8 mouse cellular contexts compared by ENCODE assay signal in genomic region chr15:94520205-94520900, GRCm38 (mm10). TPM values are rescaled to one million over a fixed set of nuclear protein-coding genes. Genes with fewer than 3 reads are reported as not detected.
DNase-seq lines count a peak whose midpoint lies in the region; ATAC-seq and TF ChIP-seq lines count a peak whose summit lies in the region.

No protein-coding gene starts in this region.

- no peak for ATAC-seq in kidney, postnatal 0 days (replicated peaks; ENCODE audit: low FRiP score, low read depth)
- peak; percentile 68; the same call in 1 of the 2 replicates for ATAC-seq in lung, embryonic 14.5 days (ENCODE audit: insufficient read depth)
- peak; percentile 47; the same call in 1 of the 2 replicates for ATAC-seq in stomach, embryonic 16.5 days (ENCODE audit: insufficient read depth, low FRiP score)

- intact Hi-C loops in heart, postnatal 10 days (cut with DNase I): loop anchor here (1.0 kb wide), 2 partner anchors 178 to 255 kb away; no protein-coding TSS in a partner anchor

- no peak overlapping the region for H3K4me3 ChIP-seq in kidney, postnatal 0 days (replicated peaks; ENCODE audit: low read depth, low read length)
- no peak overlapping the region for H3K4me3 ChIP-seq in E14TG2a.4 (replicated peaks; ENCODE audit: low read length)
- no peak overlapping the region for H3K4me3 ChIP-seq in lung, embryonic 14.5 days (ENCODE audit: low read depth, low read length)
- no peak overlapping the region for H3K4me3 ChIP-seq in stomach, embryonic 16.5 days (replicated peaks; ENCODE audit: low read length)

- no peak overlapping the region for H3K4me2 ChIP-seq in kidney, postnatal 0 days (ENCODE audit: low read length)
- no peak overlapping the region for H3K4me2 ChIP-seq in lung, embryonic 14.5 days
- no peak overlapping the region for H3K4me2 ChIP-seq in stomach, embryonic 16.5 days (ENCODE audit: low read depth, low read length)

- H3K4me1 ChIP-seq in kidney, postnatal 0 days (replicated peaks; ENCODE audit: insufficient read depth, low read length): no peaks in the 10 kb centered on the region
- H3K4me1 ChIP-seq in E14TG2a.4 (replicated peaks; ENCODE audit: low read depth, low read length): peaks cover 21% of the 10 kb centered on the region; the same call in 1 of the 2 replicates
- no peaks in the 10 kb centered on the region for H3K4me1 ChIP-seq in lung, embryonic 14.5 days (ENCODE audit: insufficient read depth)
- no peaks in the 10 kb centered on the region for H3K4me1 ChIP-seq in stomach, embryonic 16.5 days (ENCODE audit: control insufficient read depth, insufficient read depth, low read length)

- no peaks in the 10 kb centered on the region for H3K27me3 ChIP-seq in kidney, postnatal 0 days (ENCODE audit: insufficient read depth, low read length)
- peaks cover 38% of the 10 kb centered on the region for H3K27me3 ChIP-seq in E14TG2a.4 (ENCODE audit: insufficient read depth, low read length)
- H3K27me3 ChIP-seq in lung, embryonic 14.5 days (ENCODE audit: insufficient read depth, low read length): no peaks in the 10 kb centered on the region
- no peaks in the 10 kb centered on the region for H3K27me3 ChIP-seq in stomach, embryonic 16.5 days (ENCODE audit: control insufficient read depth, insufficient read depth, low read length)

- H3K36me3 ChIP-seq in kidney, postnatal 0 days (ENCODE audit: insufficient read depth, low read length): 0 out of 2 replicates have a peak, but pooled peaks cover 5% of the 10 kb centered on the region
- no peaks in the 10 kb centered on the region for H3K36me3 ChIP-seq in E14TG2a.4 (ENCODE audit: insufficient read depth, low read length)
- H3K36me3 ChIP-seq in lung, embryonic 14.5 days (ENCODE audit: insufficient read depth): peaks cover 6% of the 10 kb centered on the region; the same call in 1 of the 2 replicates
- H3K36me3 ChIP-seq in stomach, embryonic 16.5 days (ENCODE audit: control insufficient read depth, insufficient read depth, low read length): no peaks in the 10 kb centered on the region

- no peak overlapping the region for H3K9ac ChIP-seq in kidney, postnatal 0 days (ENCODE audit: low read depth, low read length)
- H3K9ac ChIP-seq in lung, embryonic 14.5 days: no peak overlapping the region
- no peak overlapping the region for H3K9ac ChIP-seq in stomach, embryonic 16.5 days (ENCODE audit: low read length)

- TF ChIP-seq CTCF in kidney, postnatal 0 days (IDR thresholded peaks at IDR 0.05; ENCODE audit: low read depth): peak; percentile 89
- TF ChIP-seq CTCF in E14TG2a.4 (conservative IDR thresholded peaks at IDR 0.05; ENCODE audit: low read length): peak; percentile 66
- peak; percentile 77 for TF ChIP-seq CTCF in lung, embryonic 14.5 days (IDR thresholded peaks at IDR 0.05; ENCODE audit: low read depth)

- WGBS in kidney, postnatal 0 days: 33% methylated on average over 9 of the region's 9 CpGs
- 33% methylated on average over 9 of the region's 9 CpGs for WGBS in lung, embryonic 14.5 days
- 36% methylated on average over 9 of the region's 9 CpGs for WGBS in stomach, embryonic 16.5 days

- peak; percentile 93 for DNase-seq in kidney, postnatal 0 days (ENCODE audit: low spot score)
- no peak for DNase-seq in kidney, adult 11 months
- DNase-seq in brain, embryonic 18.5 days (ENCODE audit: low read depth, low spot score): peak; percentile 63
- peak; percentile 35 to 60 for DNase-seq in heart, postnatal 10 days
- DNase-seq in lung, embryonic 14.5 days: peak; percentile 95
- DNase-seq in frontal cortex, postnatal 10 days (ENCODE audit: low spot score in 2 of 2): no peak

- no peak overlapping the region for H3K27ac ChIP-seq in kidney, postnatal 0 days
- H3K27ac ChIP-seq in lung, embryonic 14.5 days (ENCODE audit: low read depth): no peak overlapping the region
- no peak overlapping the region for H3K27ac ChIP-seq in stomach, embryonic 16.5 days (ENCODE audit: low read length)

- H3K9me3 ChIP-seq in kidney, postnatal 0 days (replicated peaks; ENCODE audit: low read length): no peaks in the 10 kb centered on the region
- no peaks in the 10 kb centered on the region for H3K9me3 ChIP-seq in E14TG2a.4 (ENCODE audit: low read length)
- no peaks in the 10 kb centered on the region for H3K9me3 ChIP-seq in lung, embryonic 14.5 days (ENCODE audit: low read depth, low read length)
- H3K9me3 ChIP-seq in stomach, embryonic 16.5 days (replicated peaks; ENCODE audit: control insufficient read depth, low read length): no peaks in the 10 kb centered on the region; the same call in 1 of the 2 replicates

RNA-seq across cellular contexts. Expression of gene Pus7l, which starts 23.0 kb away (rescaled TPM):
- 7.0 and 7.7 TPM in 2 replicates for polyA plus RNA-seq in kidney, postnatal 0 days (2015; fragmentation: Nextera tagmentation; extraction: Ambion mirVana)
- 1 to 10 TPM; 2.9 to 3.1 TPM for total RNA-seq in heart, postnatal 10 days (2021)
- polyA plus RNA-seq in lung, embryonic 14.5 days (2014; fragmentation: Nextera tagmentation; extraction: Ambion mirVana): 9.5 and 10.5 TPM in 2 replicates
- 7.7 and 8.9 TPM in 2 replicates for polyA plus RNA-seq in stomach, embryonic 16.5 days (2015; fragmentation: Nextera tagmentation; extraction: Ambion mirVana)

RNA-seq across cellular contexts. Expression of gene Irak4, which starts 23.1 kb away (rescaled TPM):
- polyA plus RNA-seq in kidney, postnatal 0 days (2015; fragmentation: Nextera tagmentation; extraction: Ambion mirVana): 14.3 and 14.9 TPM in 2 replicates
- total RNA-seq in heart, postnatal 10 days (2021): 1 to 10 TPM; 6.3 to 8.4 TPM
- polyA plus RNA-seq in lung, embryonic 14.5 days (2014; fragmentation: Nextera tagmentation; extraction: Ambion mirVana): 6.9 and 8.4 TPM in 2 replicates
- 15.2 and 16.0 TPM in 2 replicates for polyA plus RNA-seq in stomach, embryonic 16.5 days (2015; fragmentation: Nextera tagmentation; extraction: Ambion mirVana)

RNA-seq across cellular contexts. Expression of gene Adamts20, which starts 55.1 kb away (rescaled TPM):
- 1.3 and 1.5 TPM in 2 replicates for polyA plus RNA-seq in kidney, postnatal 0 days (2015; fragmentation: Nextera tagmentation; extraction: Ambion mirVana)
- total RNA-seq in heart, postnatal 10 days (2021): under 1 TPM; 0.37 to 0.67 TPM
- polyA plus RNA-seq in lung, embryonic 14.5 days (2014; fragmentation: Nextera tagmentation; extraction: Ambion mirVana): 5.0 and 5.4 TPM in 2 replicates
- polyA plus RNA-seq in stomach, embryonic 16.5 days (2015; fragmentation: Nextera tagmentation; extraction: Ambion mirVana): 0.95 and 2.1 TPM in 2 replicates

Comparison
In these comparisons a context has a peak if more than half of its experiments do, and no peak if none do; other contexts are left out.
1. DNase-seq: peak in kidney, postnatal 0 days (single experiment), brain, embryonic 18.5 days (single experiment), heart, postnatal 10 days (2 of 2) and lung, embryonic 14.5 days (single experiment); none in kidney, adult 11 months (single experiment) and frontal cortex, postnatal 10 days (0 of 2).
2. Peak in every context shown above with its lines, with median percentiles within 50 percentile points of each other: CTCF ChIP-seq.